Mouse (Mus musculus) kidney, postnatal 0 days (tissue): ENCODE results near the gene Plce1. TPM values are rescaled to one million over a fixed set of nuclear protein-coding genes. Genes with fewer than 3 reads are reported as not detected.

Experiments
- ATAC-seq: fragments of 200-750 bp; cut with Nextera tagmentation; replicated peaks from 2 replicates; pipeline ENCODE4 v1.8.0; 2017; ENCODE audit warnings: low read depth, moderate number of reproducible peaks, moderate TSS enrichment, moderate library complexity; ENCODE audit not compliant: low FRiP score
- DNase-seq: peaks from one replicate; pipeline ENCODE4 v3.0.0-alpha.2; 2016; ENCODE audit warnings: low spot score
- H3K27ac ChIP-seq: fragments of 300-500 bp; sonication (generic); 2 replicates; pipeline ENCODE4 v1.5.1; 2014; ENCODE audit warnings: mild to moderate bottlenecking
- H3K27me3 ChIP-seq: fragments of 300-500 bp; sonication (generic); 2 replicates; pipeline ENCODE4 v1.6.1; 2014; ENCODE audit warnings: low read length, mixed read lengths; ENCODE audit not compliant: insufficient read depth
- H3K36me3 ChIP-seq: fragments of 300-500 bp; sonication (generic); 2 replicates; pipeline ENCODE4 v1.6.1; 2014; ENCODE audit warnings: low read length, mixed read lengths; ENCODE audit not compliant: insufficient read depth
- H3K4me1 ChIP-seq: fragments of 300-500 bp; sonication (generic); replicated peaks from 2 replicates; pipeline ENCODE4 v1.6.1; 2014; ENCODE audit warnings: antibody characterized with exemption, low read length, mixed read lengths; ENCODE audit not compliant: insufficient read depth
- H3K4me2 ChIP-seq: fragments of 300-500 bp; sonication (generic); 2 replicates; pipeline ENCODE4 v1.6.1; 2014; ENCODE audit warnings: mild to moderate bottlenecking, low read length, moderate library complexity, mixed read lengths
- H3K4me3 ChIP-seq: fragments of 300-500 bp; sonication (generic); replicated peaks from 2 replicates; pipeline ENCODE4 v1.5.1; 2014; ENCODE audit warnings: low read depth, low read length
- H3K9ac ChIP-seq: fragments of 300-500 bp; sonication (generic); 2 replicates; pipeline ENCODE4 v1.6.1; 2014; ENCODE audit warnings: low read depth, low read length
- H3K9me3 ChIP-seq: fragments of 300-500 bp; sonication (generic); replicated peaks from 2 replicates; pipeline ENCODE4 v1.6.1; 2016; ENCODE audit warnings: low read length, inconsistent platforms, mixed read lengths
- CTCF ChIP-seq: IDR thresholded peaks from 2 replicates; pipeline ENCODE4 v1.5.1; 2016; ENCODE audit warnings: antibody characterized with exemption, low read depth, mild to moderate bottlenecking, moderate library complexity
- WGBS: fragments of 180-500 bp; shearing (Covaris S2); extraction: QIAGEN DNeasy Blood & Tissue Kit; methylation state at CpG from one replicate; pipeline ENCODE4 v1.1.7; 2014; 5-methylcytosine and 5-hydroxymethylcytosine counted together
- polyA plus RNA-seq: library from polyadenylated mRNA; unstranded; fragments of >200 nt; fragmentation: Nextera tagmentation; extraction: Ambion mirVana; gene quantifications from 2 replicates; pipeline ENCODE4 v1.2.1, GENCODE M21; 2015

The Plce1 gene
- polyA plus RNA-seq, 1 experiment from 2014 or later = 3.9 TPM

DNA sequence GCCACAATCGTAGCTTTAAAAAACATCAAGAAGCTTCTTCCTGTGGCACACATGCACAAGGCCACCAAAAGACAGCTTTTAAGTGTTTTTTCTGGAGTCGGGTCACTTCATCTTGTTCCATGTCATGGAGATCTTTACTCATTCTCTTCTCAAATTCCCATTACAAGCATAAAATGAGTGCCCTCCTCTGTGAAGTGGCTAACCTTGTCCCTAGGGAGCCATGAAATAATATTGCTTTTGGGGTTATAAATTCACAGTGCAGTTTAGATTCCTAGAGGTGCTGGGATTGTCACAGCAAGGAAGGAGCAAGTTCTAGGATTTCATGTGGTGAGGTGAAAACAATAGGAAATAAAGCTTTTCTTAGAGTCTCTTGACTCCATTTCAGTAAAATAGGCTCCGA, 223.8 kb downstream of the Plce1 start:
- H3K9ac ChIP-seq = no peak overlapping the region
- TF ChIP-seq CTCF = no peak
- H3K9me3 ChIP-seq = no peaks in the 10 kb centered on the region
- WGBS = 22% methylated on average over 3 of the region's 3 CpGs
- ATAC-seq (no peak), DNase-seq (peak; percentile 81)
- no peak overlapping the region for H3K27ac ChIP-seq
- H3K27me3 ChIP-seq = no peaks in the 10 kb centered on the region
- H3K4me3 ChIP-seq = no peak overlapping the region
- H3K4me1 ChIP-seq = no peaks in the 10 kb centered on the region
- H3K4me2 ChIP-seq = no peak overlapping the region
- H3K36me3 ChIP-seq = no peaks in the 10 kb centered on the region

DNA sequence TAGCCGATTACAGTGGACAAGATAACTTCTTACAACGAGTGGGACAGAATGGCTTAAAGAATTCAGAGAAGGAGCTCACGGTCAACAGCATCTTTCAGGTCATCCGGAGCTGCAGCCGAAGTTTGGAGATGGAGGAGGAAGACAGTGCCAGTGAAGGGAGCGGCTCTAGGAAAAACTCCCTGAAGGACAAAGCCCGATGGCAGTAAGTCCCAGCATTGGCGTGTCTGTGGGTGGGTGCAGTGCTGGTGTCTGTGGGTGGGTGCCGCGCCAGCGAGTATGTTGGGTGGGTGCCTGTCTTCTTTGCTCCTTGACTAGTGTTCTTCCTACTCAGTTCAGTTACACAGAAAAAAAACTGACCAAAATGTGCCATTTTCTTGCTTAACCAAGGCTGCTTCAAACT, 224.3 kb downstream of the Plce1 start:
- no peaks in the 10 kb centered on the region for H3K36me3 ChIP-seq
- DNase-seq (no peak), ATAC-seq (no peak)
- WGBS = 52% methylated on average over 11 of the region's 11 CpGs
- H3K4me1 ChIP-seq = no peaks in the 10 kb centered on the region
- H3K9ac ChIP-seq = no peak overlapping the region
- H3K9me3 ChIP-seq = no peaks in the 10 kb centered on the region
- H3K4me3 ChIP-seq = no peak overlapping the region
- no peak for TF ChIP-seq CTCF
- H3K4me2 ChIP-seq = no peak overlapping the region
- no peak overlapping the region for H3K27ac ChIP-seq
- H3K27me3 ChIP-seq = no peaks in the 10 kb centered on the region

DNA sequence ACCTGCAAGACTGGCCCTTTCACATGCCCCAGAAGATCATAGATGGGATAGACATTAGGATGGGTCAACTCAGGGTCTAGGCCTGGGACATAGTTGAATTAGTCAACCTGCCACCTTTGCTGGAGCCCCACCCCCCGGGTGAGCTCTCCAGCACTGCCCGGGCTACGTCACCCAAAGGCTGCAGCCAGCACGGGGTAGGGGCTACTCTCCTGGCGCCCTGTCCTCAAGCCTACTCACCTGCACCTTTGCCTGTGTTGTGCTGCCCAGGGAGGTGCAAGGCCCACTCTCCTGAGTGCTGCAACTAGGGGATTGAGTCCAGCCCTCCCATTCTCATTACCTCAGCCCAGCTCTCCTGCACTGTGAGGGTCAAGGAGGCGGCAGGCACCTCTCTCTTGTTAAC, 225.5 kb downstream of the Plce1 start:
- Histone ChIP-seq H3K9ac (no peak overlapping the region), H3K36me3 (no peaks in the 10 kb centered on the region), H3K27me3 (no peaks in the 10 kb centered on the region), H3K4me3 (no peak overlapping the region), H3K4me2 (no peak overlapping the region), H3K4me1 (no peaks in the 10 kb centered on the region), H3K9me3 (no peaks in the 10 kb centered on the region), H3K27ac (no peak overlapping the region)
- TF ChIP-seq CTCF = no peak
- ATAC-seq = no peak
- DNase-seq = no peak
- WGBS = 91% methylated on average over 6 of the region's 6 CpGs

DNA sequence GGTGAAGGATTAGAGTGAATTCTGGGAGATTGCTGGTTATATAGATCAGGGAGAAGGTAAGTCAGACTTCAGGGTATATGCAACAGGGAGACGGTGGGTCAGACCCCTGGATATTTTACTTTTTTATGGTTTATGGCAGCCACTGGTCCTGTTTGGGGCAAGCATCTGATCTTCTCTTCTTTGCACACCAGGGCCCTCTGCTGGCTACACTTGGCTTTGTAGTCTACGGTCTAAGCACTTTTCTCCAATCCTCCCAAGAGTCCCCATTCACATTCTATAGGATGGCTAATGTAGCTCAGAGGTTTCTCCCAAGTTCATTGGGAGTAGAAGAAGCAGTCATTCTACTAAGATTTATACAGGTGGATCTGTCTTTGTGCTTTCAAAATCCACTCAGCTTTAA, 228.5 kb downstream of the Plce1 start:
- Histone ChIP-seq H3K9ac (no peak overlapping the region), H3K27ac (no peak overlapping the region), H3K9me3 (no peaks in the 10 kb centered on the region), H3K4me1 (no peaks in the 10 kb centered on the region), H3K4me2 (no peak overlapping the region), H3K27me3 (no peaks in the 10 kb centered on the region), H3K36me3 (no peaks in the 10 kb centered on the region), H3K4me3 (no peak overlapping the region)
- 84% methylated on average over 2 of the region's 2 CpGs for WGBS
- ATAC-seq (no peak), DNase-seq (no peak)
- TF ChIP-seq CTCF = peak; percentile 59

DNA sequence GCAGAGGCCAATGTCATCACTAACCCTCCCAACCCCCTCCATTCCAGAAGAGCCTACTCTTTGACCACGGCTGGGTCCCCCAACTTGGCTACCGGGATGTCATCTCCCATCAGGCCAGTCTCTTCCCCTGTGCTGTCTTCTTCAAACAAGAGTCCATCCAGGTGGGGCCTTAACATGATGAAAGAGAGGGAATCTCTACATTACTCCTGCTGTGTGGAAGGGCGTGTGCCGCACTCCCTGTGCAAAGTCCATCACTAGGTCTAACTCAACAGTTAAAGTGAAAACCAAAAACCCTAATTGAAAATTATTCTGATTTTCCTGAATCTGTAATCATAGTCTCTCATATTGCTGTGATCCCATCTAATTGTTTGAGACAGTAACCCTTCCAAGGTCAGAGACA, 240.9 kb downstream of the Plce1 start:
- no peak overlapping the region for H3K27ac ChIP-seq
- no peak for DNase-seq
- no peaks in the 10 kb centered on the region for H3K4me1 ChIP-seq
- no peak overlapping the region for H3K4me3 ChIP-seq
- no peak overlapping the region for H3K9ac ChIP-seq
- no peaks in the 10 kb centered on the region for H3K27me3 ChIP-seq
- TF ChIP-seq CTCF = no peak
- H3K36me3 ChIP-seq = no peaks in the 10 kb centered on the region
- H3K9me3 ChIP-seq = no peaks in the 10 kb centered on the region
- H3K4me2 ChIP-seq = no peak overlapping the region
- no peak for ATAC-seq
- 90% methylated on average over 4 of the region's 4 CpGs for WGBS

DNA sequence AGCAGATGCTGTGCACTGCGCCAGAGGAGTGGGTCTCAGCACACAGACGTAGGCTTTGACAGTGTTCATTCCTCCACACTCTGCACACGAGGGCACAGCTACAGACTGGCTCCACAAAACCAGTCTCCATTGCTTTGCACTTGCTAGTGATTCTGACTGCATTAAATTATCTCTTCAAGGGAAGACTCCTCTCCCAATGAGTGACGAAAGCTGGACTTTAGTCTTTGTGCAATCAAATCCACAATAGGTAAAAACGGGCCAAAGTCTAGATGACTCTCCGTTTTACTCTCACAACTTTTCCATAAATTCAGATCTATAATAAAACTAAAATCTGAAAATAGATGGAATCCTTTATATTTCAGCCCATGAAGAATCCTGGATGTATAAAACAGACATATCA, 242.1 kb downstream of the Plce1 start:
- ATAC-seq = no peak
- Histone ChIP-seq H3K4me1 (no peaks in the 10 kb centered on the region), H3K36me3 (no peaks in the 10 kb centered on the region), H3K27me3 (no peaks in the 10 kb centered on the region), H3K4me3 (no peak overlapping the region), H3K4me2 (no peak overlapping the region), H3K9ac (no peak overlapping the region), H3K9me3 (no peaks in the 10 kb centered on the region), H3K27ac (no peak overlapping the region)
- 83% methylated on average over 6 of the region's 6 CpGs for WGBS
- TF ChIP-seq CTCF = no peak
- no peak for DNase-seq

DNA sequence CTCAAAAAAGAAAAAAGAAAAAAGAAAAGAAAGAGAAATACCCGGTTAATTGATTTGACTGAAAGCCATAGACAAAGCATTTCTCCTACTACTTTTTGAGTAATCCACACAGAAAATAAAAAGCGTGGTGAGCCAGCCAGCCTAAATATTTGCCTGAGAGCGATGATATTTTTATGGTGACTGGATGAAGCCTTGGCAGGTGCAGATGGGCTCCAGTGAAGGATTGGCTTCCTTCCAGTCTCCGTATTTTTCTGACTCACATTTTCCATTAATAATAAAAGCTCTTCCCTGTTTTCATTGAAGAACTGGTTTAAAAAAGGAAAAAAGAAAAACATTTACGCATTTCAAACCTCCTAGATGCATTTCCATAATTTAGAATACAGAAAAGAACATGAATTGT, 243.1 kb downstream of the Plce1 start:
- Histone ChIP-seq H3K4me3 (no peak overlapping the region), H3K9ac (no peak overlapping the region), H3K4me2 (no peak overlapping the region), H3K27ac (no peak overlapping the region), H3K36me3 (no peaks in the 10 kb centered on the region), H3K9me3 (no peaks in the 10 kb centered on the region), H3K27me3 (no peaks in the 10 kb centered on the region), H3K4me1 (no peaks in the 10 kb centered on the region)
- no peak for TF ChIP-seq CTCF
- WGBS = 67% methylated on average over 5 of the region's 5 CpGs
- ATAC-seq (no peak), DNase-seq (no peak)
